Mouse (Mus musculus): Measurements from ENCODE around the gene Prss33.

GRCm38 (mm10) chr17:23850853-23851749, 15.2 kb upstream of the Prss33 start:
- no peak for TF ChIP-seq EP300 (IDR thresholded peaks at IDR 0.05; ENCODE audit: low read depth)
- peak; percentile 81 for TF ChIP-seq CTCF (IDR thresholded peaks at IDR 0.05; ENCODE audit: low read depth)
